Mouse (Mus musculus) left cerebral cortex, adult 18-20 months (tissue): Measurements from ENCODE around the gene Nubp1. TPM values are rescaled to one million over a fixed set of nuclear protein-coding genes. Genes with fewer than 3 reads are reported as not detected.
A peak's percentile ranks its signal among the peaks of the same experiment; 100 is the strongest.

Experiments used
- DNase-seq, 2 experiments: peaks; one replicate each; pipeline ENCODE4 v3.0.0; 2021 to 2022; ENCODE audit warnings: low spot score in 2 of 2, mixed read lengths in 1 of 2
- long read RNA-seq, 2 experiments: library from polyadenylated mRNA; stranded (forward); transcript quantifications; one replicate each; pipeline ENCODE4 v2.0.0; 2021
- total RNA-seq, 2 experiments: library from RNA; stranded (reverse); gene quantifications; 2 replicates each; pipeline ENCODE4 v1.2.3; 2021

Nubp1 gene
- 10 to 100 TPM; 16.3 to 18.5 TPM for total RNA-seq
- long read RNA-seq, experiment 1, transcript Nubp1-201 (11 exons, 2,121 nt), result major isoform, 24 of 39 reads
- long read RNA-seq, experiment 1, partial matches to known transcripts, result 4 of 39 reads
- long read RNA-seq, experiment 1, other reads (novel, unspliced or antisense), result 7 of 39 reads
- long read RNA-seq, experiment 2, transcript Nubp1-201 (11 exons, 2,121 nt), result major isoform, 13 of 28 reads
- long read RNA-seq, experiment 2, partial matches to known transcripts, result 3 of 28 reads
- long read RNA-seq, experiment 2, other reads (novel, unspliced or antisense), result 8 of 28 reads

DNA sequence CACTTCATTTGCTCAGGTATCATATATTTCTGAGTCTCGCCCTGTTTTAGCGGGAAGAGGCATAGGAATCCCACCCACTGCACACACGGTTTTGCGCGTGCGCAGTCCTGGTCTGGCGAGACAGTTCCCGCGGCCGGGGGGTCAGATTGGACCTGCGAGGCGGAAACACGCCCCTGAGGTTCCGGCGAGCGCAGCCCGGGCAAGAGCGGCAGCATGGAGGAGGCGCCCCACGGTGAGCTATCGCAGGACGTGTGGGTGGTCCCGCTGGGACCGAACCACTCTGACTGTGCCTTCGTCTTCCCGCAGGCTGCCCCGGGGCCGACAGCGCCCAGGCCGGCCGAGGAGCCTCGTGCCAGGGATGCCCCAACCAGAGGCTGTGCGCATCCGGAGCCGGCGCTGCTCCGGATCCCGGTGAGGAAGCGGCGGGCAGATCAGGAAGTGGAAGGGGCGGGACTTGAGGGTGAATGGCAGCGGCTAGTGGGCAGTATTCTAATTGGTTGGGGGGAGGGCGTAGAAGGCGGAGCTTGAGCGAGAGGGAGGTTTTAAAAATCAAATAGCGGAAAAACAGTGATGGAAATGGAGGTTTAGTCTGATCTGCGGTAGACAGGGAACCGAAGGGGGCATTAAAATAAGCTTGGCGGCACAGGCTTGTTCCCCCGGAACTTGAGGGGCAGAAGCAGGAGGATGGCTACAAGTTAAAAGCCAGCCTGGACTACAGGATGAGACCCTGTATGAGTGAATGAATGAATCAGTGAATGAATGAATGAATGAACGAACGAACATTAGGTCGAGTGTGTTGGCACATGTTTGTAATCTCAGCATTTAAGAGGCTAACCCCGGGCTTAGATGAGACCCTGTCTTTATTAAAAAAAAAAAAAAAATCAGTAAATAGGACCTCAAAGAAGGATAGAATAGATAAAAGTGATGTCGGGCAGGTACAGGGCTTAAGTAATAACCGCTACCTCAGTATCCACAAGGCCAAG is at the start of gene Nubp1:
Gene Nubp1, plus strand, starts transcription at position 185 of the 983 bp plus-strand sequence.
- DNase-seq, result peak; percentile 90 to 94

GRCm38 (mm10) chr16:10363061-10363460 is 48.7 kb upstream of the Nubp1 start:
- no peak for DNase-seq

- DNase-seq, result no peak
These were observed 46.0 kb upstream of the Nubp1 start for GRCm38 (mm10) chr16:10365796-10366195.

GRCm38 (mm10) chr16:10366240-10367217 is 45.2 kb upstream of the Nubp1 start:
- no peak for DNase-seq

DNA sequence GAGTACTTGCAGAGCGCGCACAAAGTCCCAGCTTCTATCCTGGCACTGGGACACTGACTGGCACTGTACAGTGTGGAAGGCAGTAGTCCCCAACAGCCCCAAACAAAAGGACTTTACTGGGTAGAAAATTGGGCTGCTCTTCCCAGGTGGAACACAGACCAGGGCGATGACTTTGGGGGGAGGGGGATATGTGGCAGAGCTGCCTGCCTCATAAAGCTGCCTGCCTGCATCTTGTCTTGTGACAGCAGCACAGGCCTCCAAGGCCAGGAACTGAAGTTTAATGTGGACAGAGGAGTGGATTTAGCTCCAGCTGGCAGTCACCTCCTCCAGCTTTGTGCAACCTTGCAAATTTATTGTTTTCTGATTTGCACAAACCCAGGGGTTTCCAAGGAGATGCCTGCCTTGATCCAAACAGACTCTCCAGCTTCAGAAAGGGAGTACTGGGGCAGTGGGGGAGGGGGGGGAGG is 42.2 kb upstream of the Nubp1 start:
- DNase-seq, result no peak

GRCm38 (mm10) chr16:10369996-10370395 is 41.8 kb upstream of the Nubp1 start:
- no peak for DNase-seq

- no peak for DNase-seq
These were observed 39.4 kb upstream of the Nubp1 start for GRCm38 (mm10) chr16:10372372-10372771.

DNA sequence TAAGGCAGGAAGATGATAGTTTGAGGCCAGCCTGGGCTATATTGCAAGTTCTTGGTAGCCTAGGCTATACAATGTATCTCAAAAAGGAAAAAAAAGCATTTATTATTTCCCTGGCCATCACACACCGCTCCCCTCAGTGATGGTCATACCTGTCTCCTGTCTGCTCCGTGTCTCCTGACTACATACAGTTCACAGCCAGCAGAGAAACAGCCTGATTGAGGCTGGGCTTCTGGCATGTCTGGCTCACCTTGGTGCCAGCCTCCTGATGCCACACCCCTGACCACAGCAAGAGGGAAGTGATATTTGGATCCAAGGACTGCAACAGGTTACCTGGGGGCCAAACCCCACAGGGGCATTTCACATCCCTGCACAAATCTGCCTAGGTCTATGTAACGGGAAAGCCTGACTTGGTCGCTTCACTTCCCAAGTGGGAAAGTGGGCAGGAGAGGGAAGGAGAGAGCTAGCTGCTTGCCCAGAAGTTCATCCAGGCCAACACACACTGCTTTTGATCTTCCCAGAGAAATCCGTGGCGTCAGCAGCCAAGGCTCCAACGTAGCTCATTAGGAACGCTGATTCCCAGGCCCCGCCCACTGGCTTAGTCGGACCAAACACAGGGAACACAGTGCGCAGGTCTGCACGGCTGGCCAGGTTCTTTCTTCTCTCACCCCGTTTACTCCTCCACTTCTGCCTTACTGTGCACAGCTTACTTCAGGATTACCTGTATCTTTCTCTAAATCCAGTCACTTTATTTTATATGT is 37.3 kb upstream of the Nubp1 start:
- DNase-seq, result no peak

- no peak for DNase-seq
These were observed 34.5 kb upstream of the Nubp1 start for GRCm38 (mm10) chr16:10377286-10377685.

- no peak for DNase-seq
These were observed 32.2 kb upstream of the Nubp1 start for GRCm38 (mm10) chr16:10379531-10379930.

GRCm38 (mm10) chr16:10384060-10384497 is 27.7 kb upstream of the Nubp1 start:
- DNase-seq, result no peak

GRCm38 (mm10) chr16:10384544-10384943 is 27.2 kb upstream of the Nubp1 start:
- DNase-seq, result no peak

DNA sequence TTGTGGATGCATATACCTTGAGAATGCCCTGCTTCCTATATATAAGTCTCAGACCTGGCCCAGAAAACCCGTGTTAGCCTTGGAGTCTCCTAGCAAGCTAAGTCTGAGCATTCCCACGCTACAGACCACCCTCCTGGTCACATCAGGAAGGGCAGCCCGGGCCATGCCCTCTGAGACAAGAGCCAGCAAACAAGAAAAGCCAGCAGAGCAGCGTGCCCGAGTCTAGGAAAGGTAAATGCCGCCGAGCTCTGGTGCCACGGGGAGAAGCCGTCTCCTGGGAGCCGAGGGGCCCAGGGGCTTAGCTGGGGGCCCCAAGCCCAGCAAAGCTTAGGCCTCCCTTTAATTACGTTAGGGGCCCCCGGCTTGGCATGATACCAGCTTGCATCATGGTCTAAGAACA is 26.5 kb upstream of the Nubp1 start:
- DNase-seq, result no peak

DNA sequence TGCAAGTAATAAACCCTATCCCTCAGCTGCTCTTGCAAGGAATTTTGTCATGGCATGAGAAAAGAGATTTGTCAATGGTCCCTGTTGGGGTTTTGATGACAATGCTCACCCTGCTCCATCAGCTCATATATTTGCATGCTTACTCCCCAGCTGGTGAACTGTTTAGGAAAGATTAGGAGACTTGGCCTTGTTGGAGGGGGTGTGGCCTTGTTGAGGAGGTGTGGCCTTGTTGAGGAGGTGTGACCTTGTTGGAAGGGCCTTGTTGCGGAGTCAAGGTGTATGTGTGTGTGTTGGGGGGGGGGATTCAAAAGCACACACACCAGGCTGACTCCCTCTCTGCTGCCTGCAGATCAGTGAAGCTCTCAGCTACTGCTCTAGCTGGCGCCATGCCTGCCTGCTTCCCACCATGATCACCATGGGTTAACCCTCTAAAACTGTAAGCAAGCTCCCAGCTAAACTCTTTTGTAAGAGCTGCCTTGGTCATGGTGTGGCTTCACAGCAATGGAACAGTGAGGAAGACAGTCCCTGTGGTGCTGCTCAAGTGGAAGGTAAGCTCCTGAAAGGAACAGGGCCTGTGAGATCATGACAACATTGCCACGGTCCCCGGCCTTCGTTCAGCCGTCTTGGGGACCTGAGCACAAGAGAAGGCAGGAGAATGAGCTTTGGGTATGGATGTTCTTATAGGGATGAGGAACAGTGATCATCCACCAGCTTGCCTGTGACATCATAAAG is 22.9 kb upstream of the Nubp1 start:
- DNase-seq, result no peak

- DNase-seq, result no peak
These were observed 19.2 kb upstream of the Nubp1 start for GRCm38 (mm10) chr16:10392587-10392986.

DNA sequence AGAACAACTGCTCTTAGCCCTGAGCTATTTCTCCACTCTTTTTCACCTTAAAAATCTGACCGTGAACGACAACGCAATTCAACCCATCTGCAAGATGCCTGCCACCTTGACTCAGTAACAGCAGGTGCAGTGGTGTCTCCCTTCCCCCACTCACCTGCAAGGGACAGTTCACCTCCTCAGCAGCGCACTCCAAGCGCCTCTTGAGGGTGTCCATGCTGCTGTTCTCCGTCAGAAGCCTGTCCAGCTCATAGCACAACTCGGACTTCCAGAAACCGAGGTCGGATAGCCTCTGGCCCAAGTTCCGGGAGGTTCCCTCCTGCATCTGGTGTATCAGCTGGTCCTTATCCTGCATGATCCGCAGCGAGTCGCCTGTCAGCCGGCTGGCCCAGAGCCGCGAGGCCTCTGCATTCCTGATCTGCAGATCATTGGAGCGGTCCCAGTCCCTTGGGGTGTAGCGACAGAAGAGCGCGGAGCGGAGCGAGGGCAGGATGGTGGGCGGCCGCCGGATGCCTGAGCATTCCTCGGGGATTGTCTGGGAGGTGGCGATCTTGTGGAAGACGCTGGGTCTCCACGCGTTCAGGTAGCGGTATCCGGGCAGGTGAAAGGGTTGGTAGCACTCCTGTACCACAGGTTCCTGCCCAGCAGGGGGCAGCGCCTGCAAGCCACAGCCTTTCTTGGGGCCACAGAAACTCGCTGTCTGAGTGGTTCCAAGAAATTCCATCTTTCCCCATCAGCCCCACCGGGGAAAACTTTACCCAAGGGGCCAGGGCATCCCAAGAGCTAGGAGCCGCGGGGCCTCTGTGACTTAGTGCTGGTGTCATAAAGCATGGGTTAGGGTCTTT is 16.8 kb upstream of the Nubp1 start, which contains the start of gene Tekt5:
Gene Tekt5, minus strand, starts transcription at position 792 of the 842 bp plus-strand sequence.
- peak; percentile 40 to 48 for DNase-seq

DNA sequence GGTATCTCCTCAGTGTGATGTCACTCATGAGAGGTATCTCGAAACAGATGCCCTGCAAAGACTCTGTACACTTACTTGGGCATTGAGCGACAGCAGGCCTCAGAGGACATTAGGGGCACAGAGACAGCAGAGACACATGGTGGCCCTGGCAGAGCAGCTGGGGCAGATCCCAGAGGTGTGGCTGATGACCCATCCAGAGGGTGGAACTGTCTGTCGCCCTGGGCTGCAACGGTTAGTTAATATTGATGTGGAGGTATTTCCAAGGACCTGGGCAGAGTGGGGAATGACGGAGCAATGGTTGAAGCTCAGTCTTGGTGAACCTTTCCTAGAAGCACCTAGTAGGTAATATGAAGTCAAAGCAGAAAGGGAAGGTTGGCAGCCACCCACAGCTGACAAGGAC is 13.0 kb upstream of the Nubp1 start:
- no peak for DNase-seq

DNA sequence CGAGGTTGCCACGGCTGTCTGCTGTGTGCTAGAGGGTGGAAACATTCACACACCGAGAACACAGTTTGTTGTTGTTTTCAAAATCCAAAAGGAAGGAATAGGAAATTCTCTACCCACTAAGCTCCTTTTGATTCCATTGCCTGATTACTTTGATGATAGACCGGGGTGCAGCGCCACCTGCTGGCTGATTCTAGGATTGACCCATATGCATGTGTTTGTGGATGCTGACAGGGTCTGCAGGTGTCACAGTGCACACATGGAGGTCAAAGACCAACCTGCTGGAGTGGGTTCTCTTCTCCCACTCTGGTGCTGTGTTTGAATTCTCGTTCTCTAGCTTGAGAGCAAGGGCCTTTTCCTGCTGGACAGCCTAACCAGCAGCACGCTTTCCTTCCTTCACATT is 12.6 kb upstream of the Nubp1 start:
- peak; percentile 79 to 89 for DNase-seq
